Mouse (Mus musculus): ENCODE results near the gene Lmf1. TPM values are rescaled to one million over a fixed set of nuclear protein-coding genes. Genes with fewer than 3 reads are reported as not detected.

Lmf1 gene
- polyA plus RNA-seq, 1 experiment from 2014 or later = 20.9 TPM

- H3K4me1 ChIP-seq = peaks cover 32% of the 10 kb centered on the region
- H3K9me3 ChIP-seq (replicated peaks) = no peaks in the 10 kb centered on the region
- H3K4me3 ChIP-seq = no peak overlapping the region
- no peak overlapping the region for H3K4me2 ChIP-seq
- WGBS = 84% methylated on average over 5 of the region's 5 CpGs
- H3K27me3 ChIP-seq = no peaks in the 10 kb centered on the region
- no peak overlapping the region for H3K9ac ChIP-seq
- ATAC-seq = no peak
- H3K36me3 ChIP-seq (ENCODE audit: poor library complexity, severe bottlenecking) = peaks cover 25% of the 10 kb centered on the region
- H3K27ac ChIP-seq = peak overlapping the region; percentile 20
Observed at GRCm38 (mm10) chr17:25635806-25636205, 56.9 kb downstream of the Lmf1 start.

- Histone ChIP-seq H3K36me3 (ENCODE audit: poor library complexity, severe bottlenecking) (peaks cover 18% of the 10 kb centered on the region), H3K4me3 (no peak overlapping the region), H3K9me3 (replicated peaks) (no peaks in the 10 kb centered on the region), H3K27me3 (no peaks in the 10 kb centered on the region), H3K27ac (no peak overlapping the region), H3K9ac (no peak overlapping the region), H3K4me2 (no peak overlapping the region), H3K4me1 (peaks cover 40% of the 10 kb centered on the region)
- no peak for ATAC-seq
- WGBS = 74% methylated on average over 7 of the region's 7 CpGs
Observed at GRCm38 (mm10) chr17:25637986-25638385, 59.1 kb downstream of the Lmf1 start.

DNA sequence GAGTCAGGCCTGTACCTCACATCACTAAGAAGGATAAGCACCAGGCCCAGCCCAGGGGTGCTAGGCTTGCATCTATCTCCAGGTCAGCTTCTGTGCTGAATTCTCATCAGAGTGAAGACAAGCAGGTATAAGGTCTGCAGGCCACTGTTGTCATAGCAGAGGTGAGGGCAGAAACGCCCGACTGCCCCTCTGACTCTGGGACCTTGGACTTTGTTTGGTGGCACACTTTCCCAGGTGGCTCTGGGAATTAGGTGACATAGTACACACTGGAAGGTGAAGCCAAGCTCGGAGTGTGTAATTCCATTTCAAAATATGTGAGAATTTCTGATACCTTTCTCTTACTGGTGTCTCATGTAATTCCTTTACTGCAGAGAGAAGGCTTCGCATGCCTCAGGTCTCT, 59.6 kb downstream of the Lmf1 start:
- no peak for ATAC-seq
- Histone ChIP-seq H3K4me3 (no peak overlapping the region), H3K9me3 (replicated peaks) (no peaks in the 10 kb centered on the region), H3K36me3 (ENCODE audit: poor library complexity, severe bottlenecking) (peaks cover 13% of the 10 kb centered on the region), H3K27ac (no peak overlapping the region), H3K4me2 (no peak overlapping the region), H3K4me1 (peaks cover 44% of the 10 kb centered on the region), H3K27me3 (no peaks in the 10 kb centered on the region), H3K9ac (no peak overlapping the region)
- 91% methylated on average over 4 of the region's 4 CpGs for WGBS

- Histone ChIP-seq H3K4me3 (no peak overlapping the region), H3K27me3 (no peaks in the 10 kb centered on the region), H3K27ac (peak overlapping the region; percentile 32), H3K4me1 (peaks cover 29% of the 10 kb centered on the region), H3K9ac (no peak overlapping the region), H3K4me2 (no peak overlapping the region), H3K36me3 (ENCODE audit: poor library complexity, severe bottlenecking) (peaks cover 3% of the 10 kb centered on the region; the same call in 1 of the 2 replicates), H3K9me3 (replicated peaks) (no peaks in the 10 kb centered on the region)
- ATAC-seq = no peak
- 35% methylated on average over 4 of the region's 4 CpGs for WGBS
Observed at GRCm38 (mm10) chr17:25640956-25641355, 62.1 kb downstream of the Lmf1 start.

GRCm38 (mm10) chr17:25642032-25642431, 63.1 kb downstream of the Lmf1 start:
- ATAC-seq = no peak
- 87% methylated on average over 8 of the region's 8 CpGs for WGBS
- Histone ChIP-seq H3K36me3 (ENCODE audit: poor library complexity, severe bottlenecking) (peaks cover 3% of the 10 kb centered on the region; the same call in 1 of the 2 replicates), H3K9ac (no peak overlapping the region), H3K4me2 (no peak overlapping the region), H3K4me1 (peaks cover 26% of the 10 kb centered on the region), H3K9me3 (replicated peaks) (no peaks in the 10 kb centered on the region), H3K27me3 (no peaks in the 10 kb centered on the region), H3K27ac (no peak overlapping the region), H3K4me3 (no peak overlapping the region)

DNA sequence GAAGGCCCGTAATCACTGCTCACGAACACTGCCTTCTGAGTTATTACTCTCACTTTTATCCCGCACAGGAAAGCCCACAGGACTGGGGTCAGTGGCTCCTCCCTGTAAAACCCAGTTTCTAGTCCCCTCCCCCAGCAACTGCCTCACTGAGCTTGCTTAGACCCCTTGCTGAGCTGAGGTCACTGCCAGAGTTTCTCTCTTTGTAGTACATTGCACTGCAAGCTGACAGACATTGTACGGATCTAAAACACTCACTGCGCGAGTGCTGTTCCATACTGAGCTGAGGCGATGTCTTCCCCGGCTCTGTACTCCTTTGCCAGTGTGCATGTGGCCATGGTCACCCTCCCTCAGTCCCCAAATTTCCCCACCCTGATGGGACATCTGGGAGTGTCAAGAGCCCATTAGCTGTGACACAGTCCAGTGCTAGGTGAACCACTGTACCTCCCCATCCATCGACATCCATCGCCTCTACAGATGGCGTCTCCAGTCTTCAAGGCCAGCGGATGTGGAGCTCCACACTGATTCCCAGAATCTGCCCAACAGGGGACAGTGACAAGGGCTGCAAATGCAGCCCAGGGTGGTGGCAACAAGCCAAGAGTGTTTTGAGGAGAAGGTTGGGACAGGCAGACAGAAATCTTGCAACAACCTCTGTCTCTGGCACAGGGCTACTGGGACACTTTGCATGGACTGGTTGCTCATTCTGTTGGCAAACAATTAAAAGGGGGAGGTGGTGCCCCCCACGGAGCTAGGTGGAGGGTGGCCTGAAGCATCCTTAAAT, 64.8 kb downstream of the Lmf1 start:
- H3K9ac ChIP-seq = no peak overlapping the region
- WGBS = 59% methylated on average over 13 of the region's 13 CpGs
- ATAC-seq = 0 out of 2 replicates have a peak, but pooled peaks have one; percentile 33
- H3K27me3 ChIP-seq = no peaks in the 10 kb centered on the region
- no peaks in the 10 kb centered on the region for H3K9me3 ChIP-seq (replicated peaks)
- H3K4me2 ChIP-seq = no peak overlapping the region
- no peak overlapping the region for H3K4me3 ChIP-seq
- peaks cover 26% of the 10 kb centered on the region for H3K4me1 ChIP-seq
- H3K36me3 ChIP-seq (ENCODE audit: poor library complexity, severe bottlenecking) = no peaks in the 10 kb centered on the region
- H3K27ac ChIP-seq = 0 out of 2 replicates have a peak overlapping the region, but pooled peaks have one; percentile 5

DNA sequence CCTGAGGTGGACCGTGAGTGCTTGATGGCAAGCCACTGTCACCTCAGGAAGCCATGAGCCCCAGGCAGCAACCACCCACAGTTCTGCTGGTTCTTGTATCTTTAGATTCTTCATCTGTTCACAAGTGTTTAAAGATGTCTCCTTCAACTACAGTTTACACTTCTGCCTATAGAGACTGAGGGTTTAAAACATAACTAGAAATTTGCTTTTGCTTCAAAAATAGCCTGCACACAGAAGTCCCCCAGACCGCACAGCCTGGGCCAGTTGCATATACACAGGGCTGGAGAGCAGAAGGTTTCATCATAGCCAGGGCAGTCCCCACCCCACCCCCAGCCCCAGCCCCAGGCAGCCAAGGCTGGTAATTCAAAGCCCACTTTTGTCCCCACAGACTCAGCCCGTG, 65.9 kb downstream of the Lmf1 start:
- Histone ChIP-seq H3K36me3 (ENCODE audit: poor library complexity, severe bottlenecking) (peaks cover 6% of the 10 kb centered on the region; the same call in 1 of the 2 replicates), H3K27me3 (no peaks in the 10 kb centered on the region), H3K4me2 (no peak overlapping the region), H3K4me3 (no peak overlapping the region), H3K27ac (no peak overlapping the region), H3K9ac (no peak overlapping the region), H3K4me1 (peaks cover 26% of the 10 kb centered on the region), H3K9me3 (replicated peaks) (no peaks in the 10 kb centered on the region)
- WGBS = 92% methylated on average over 3 of the region's 3 CpGs
- ATAC-seq = no peak

GRCm38 (mm10) chr17:25645661-25646060, 66.8 kb downstream of the Lmf1 start:
- no peaks in the 10 kb centered on the region for H3K27me3 ChIP-seq
- H3K36me3 ChIP-seq (ENCODE audit: poor library complexity, severe bottlenecking) = peaks cover 9% of the 10 kb centered on the region; the same call in 1 of the 2 replicates
- H3K9ac ChIP-seq = no peak overlapping the region
- no peak overlapping the region for H3K4me3 ChIP-seq
- no peak for ATAC-seq
- WGBS = 90% methylated on average over 9 of the region's 9 CpGs
- H3K4me2 ChIP-seq = no peak overlapping the region
- no peaks in the 10 kb centered on the region for H3K9me3 ChIP-seq (replicated peaks)
- H3K4me1 ChIP-seq = peaks cover 24% of the 10 kb centered on the region
- no peak overlapping the region for H3K27ac ChIP-seq

DNA sequence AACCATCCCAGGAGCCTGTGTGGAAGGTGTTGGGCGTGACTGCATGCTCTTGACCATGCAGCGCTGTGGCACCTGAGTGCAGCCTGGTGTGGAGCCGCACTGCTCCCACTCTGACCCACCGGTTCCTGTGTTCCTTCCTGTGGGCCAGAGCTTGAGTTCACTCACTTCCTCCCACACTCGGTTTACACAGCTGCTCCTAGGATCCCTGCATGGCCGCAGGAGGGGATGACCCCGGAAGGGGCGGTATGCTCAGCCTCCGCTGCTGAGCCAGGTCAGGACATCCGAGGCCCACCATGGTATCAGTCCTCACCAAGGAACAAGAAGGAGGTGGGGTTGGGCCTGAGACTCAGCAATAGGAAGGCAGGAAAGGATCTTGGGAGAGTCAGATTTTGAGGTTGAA, 69.0 kb downstream of the Lmf1 start:
- no peak for ATAC-seq
- peaks cover 15% of the 10 kb centered on the region for H3K4me1 ChIP-seq
- H3K9me3 ChIP-seq (replicated peaks) = no peaks in the 10 kb centered on the region
- H3K9ac ChIP-seq = no peak overlapping the region
- peaks cover 9% of the 10 kb centered on the region; the same call in 1 of the 2 replicates for H3K36me3 ChIP-seq (ENCODE audit: poor library complexity, severe bottlenecking)
- no peak overlapping the region for H3K4me3 ChIP-seq
- H3K27me3 ChIP-seq = no peaks in the 10 kb centered on the region
- H3K27ac ChIP-seq = no peak overlapping the region
- 93% methylated on average over 10 of the region's 10 CpGs for WGBS
- no peak overlapping the region for H3K4me2 ChIP-seq

DNA sequence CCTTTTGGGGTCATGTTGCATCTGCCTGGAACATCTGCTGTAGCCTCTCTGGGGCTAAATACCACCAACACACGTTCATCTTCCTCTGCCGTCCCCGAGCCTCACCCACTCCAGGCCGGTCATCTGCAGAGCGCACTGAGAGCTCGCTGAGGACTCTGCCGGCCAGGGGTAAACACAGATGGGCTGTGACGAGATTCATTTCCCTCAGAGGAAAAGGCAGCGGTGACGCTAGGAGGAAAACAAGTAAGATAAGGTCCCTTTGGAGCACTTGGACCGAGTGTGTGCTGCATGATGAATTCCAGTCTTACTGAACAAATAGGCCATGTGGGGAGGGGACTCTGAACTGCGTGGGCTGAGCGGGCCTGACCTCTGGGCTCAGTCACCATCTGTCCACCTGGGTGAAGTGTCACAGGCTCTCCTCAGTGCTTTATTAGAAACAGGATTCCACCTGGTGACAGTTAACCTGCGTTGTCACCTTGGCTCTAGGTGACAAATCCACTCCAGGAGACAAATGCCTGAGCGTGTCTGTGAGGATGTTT, 69.9 kb downstream of the Lmf1 start:
- Histone ChIP-seq H3K27me3 (no peaks in the 10 kb centered on the region), H3K4me3 (no peak overlapping the region), H3K9ac (no peak overlapping the region), H3K36me3 (ENCODE audit: poor library complexity, severe bottlenecking) (peaks cover 9% of the 10 kb centered on the region; the same call in 1 of the 2 replicates), H3K27ac (no peak overlapping the region), H3K4me2 (no peak overlapping the region), H3K4me1 (peaks cover 6% of the 10 kb centered on the region), H3K9me3 (replicated peaks) (no peaks in the 10 kb centered on the region)
- ATAC-seq = no peak
- 85% methylated on average over 15 of the region's 15 CpGs for WGBS

- ATAC-seq = no peak
- no peak overlapping the region for H3K27ac ChIP-seq
- peaks cover 16% of the 10 kb centered on the region; the same call in 1 of the 2 replicates for H3K36me3 ChIP-seq (ENCODE audit: poor library complexity, severe bottlenecking)
- H3K4me3 ChIP-seq = no peak overlapping the region
- H3K27me3 ChIP-seq = no peaks in the 10 kb centered on the region
- no peaks in the 10 kb centered on the region for H3K9me3 ChIP-seq (replicated peaks)
- no peak overlapping the region for H3K9ac ChIP-seq
- H3K4me2 ChIP-seq = no peak overlapping the region
- WGBS = 82% methylated on average over 7 of the region's 7 CpGs
- 0 out of 2 replicates have a peak, but pooled peaks cover under 1% of the 10 kb centered on the region for H3K4me1 ChIP-seq
Observed at GRCm38 (mm10) chr17:25650726-25651125, 71.8 kb downstream of the Lmf1 start.

DNA sequence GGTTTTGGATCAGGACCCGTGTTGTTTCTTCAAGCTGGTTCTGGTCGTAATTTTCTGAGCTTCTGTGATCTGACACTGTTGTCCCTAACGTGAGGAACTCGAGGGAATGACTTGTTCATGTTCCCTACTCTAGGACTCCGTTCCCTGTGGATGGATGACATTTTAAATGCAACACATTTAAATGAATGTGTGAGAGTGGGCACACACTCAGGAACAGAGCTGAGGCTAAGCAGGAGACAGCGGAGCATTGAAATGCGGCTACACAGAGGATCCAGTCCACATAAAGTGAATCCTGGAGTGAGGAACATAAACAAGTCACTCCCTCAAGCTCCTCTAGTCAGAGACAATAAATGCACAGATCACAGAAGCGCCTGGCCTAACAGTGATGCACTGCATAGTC, 73.4 kb downstream of the Lmf1 start:
- ATAC-seq = no peak
- Histone ChIP-seq H3K4me2 (no peak overlapping the region), H3K9ac (no peak overlapping the region), H3K27ac (no peak overlapping the region), H3K36me3 (ENCODE audit: poor library complexity, severe bottlenecking) (peaks cover 31% of the 10 kb centered on the region; the same call in 1 of the 2 replicates), H3K27me3 (no peaks in the 10 kb centered on the region), H3K4me1 (0 out of 2 replicates have a peak, but pooled peaks cover 12% of the 10 kb centered on the region), H3K4me3 (no peak overlapping the region), H3K9me3 (replicated peaks) (no peaks in the 10 kb centered on the region)
- 89% methylated on average over 8 of the region's 8 CpGs for WGBS
